Mouse (Mus musculus): ENCODE results near the gene Gcdh. TPM values are rescaled to one million over a fixed set of nuclear protein-coding genes. Genes with fewer than 3 reads are reported as not detected.
A peak's percentile ranks its signal among the peaks of the same experiment; 100 is the strongest.

Gene Gcdh
- 27.3 and 33.2 TPM in 2 replicates for polyA plus RNA-seq (2014; fragmentation: Nextera tagmentation; extraction: Ambion mirVana)

DNA sequence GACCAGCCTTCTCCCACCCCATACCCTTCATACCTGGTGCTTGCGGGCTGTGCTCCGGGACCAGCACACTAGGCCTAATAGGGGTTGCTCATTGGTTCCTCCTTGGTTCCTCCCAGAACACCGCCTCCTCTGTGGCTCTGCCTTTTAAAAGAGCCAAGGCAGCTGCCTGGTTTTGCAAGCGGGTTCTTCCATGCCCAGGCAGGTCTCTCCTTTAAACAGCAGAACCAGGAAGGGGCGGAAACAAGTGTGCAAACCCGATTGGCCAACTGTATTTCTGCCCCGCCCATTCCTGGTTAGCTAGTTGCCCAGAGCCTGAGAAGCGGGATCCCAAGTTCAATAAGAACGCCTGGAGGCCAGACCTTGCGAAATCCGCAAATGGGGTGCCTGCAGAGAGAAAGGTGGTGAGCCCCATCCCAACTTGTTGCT, at the start of gene Gcdh:
Gcdh (minus strand) TSS at position 213 of the 426 bp plus-strand sequence.
- ATAC-seq (ENCODE audit: low read depth): peak; percentile 99
- no peaks in the 10 kb centered on the region for H3K9me3 ChIP-seq (ENCODE audit: control insufficient read depth, low read length)
- H3K9ac ChIP-seq (ENCODE audit: low read depth, low read length): peak within 1 kb of the TSS; percentile 80
- DNase-seq (ENCODE audit: low spot score): peak; percentile 99
- peak within 1 kb of the TSS; percentile 90 for H3K4me2 ChIP-seq (ENCODE audit: low read depth, low read length)
- H3K4me3 ChIP-seq (ENCODE audit: low read depth, low read length): peak within 1 kb of the TSS; percentile 78
- 3% methylated on average over 11 of the region's 11 CpGs for WGBS
- H3K27me3 ChIP-seq (replicated peaks; ENCODE audit: control insufficient read depth, insufficient read depth, low read length): no peaks in the 10 kb centered on the region
- H3K36me3 ChIP-seq (ENCODE audit: control insufficient read depth, insufficient read depth, low read length): peaks cover 9% of the 10 kb centered on the region
- H3K27ac ChIP-seq (replicated peaks; ENCODE audit: low read depth, low read length): no peak within 1 kb of the TSS
- peaks cover 6% of the 10 kb centered on the region; the same call in 1 of the 2 replicates for H3K4me1 ChIP-seq (ENCODE audit: control insufficient read depth, insufficient read depth, low read length)

GRCm38 (mm10) chr8:84937620-84938485, 44.1 kb upstream of the Gcdh start:
- peaks cover 7% of the 10 kb centered on the region; the same call in 1 of the 2 replicates for H3K4me1 ChIP-seq (ENCODE audit: control insufficient read depth, insufficient read depth, low read length)
- H3K27ac ChIP-seq (replicated peaks; ENCODE audit: low read depth, low read length): no peak overlapping the region
- peak overlapping the region; percentile 65 for H3K4me2 ChIP-seq (ENCODE audit: low read depth, low read length)
- no peak for ATAC-seq (ENCODE audit: low read depth)
- 64% methylated on average over 13 of the region's 13 CpGs for WGBS
- H3K4me3 ChIP-seq (ENCODE audit: low read depth, low read length): peak overlapping the region; percentile 43
- no peaks in the 10 kb centered on the region for H3K36me3 ChIP-seq (ENCODE audit: control insufficient read depth, insufficient read depth, low read length)
- no peak overlapping the region for H3K9ac ChIP-seq (ENCODE audit: low read depth, low read length)
- H3K9me3 ChIP-seq (ENCODE audit: control insufficient read depth, low read length): 0 out of 2 replicates have a peak, but pooled peaks cover 5% of the 10 kb centered on the region
- H3K27me3 ChIP-seq (replicated peaks; ENCODE audit: control insufficient read depth, insufficient read depth, low read length): peaks cover 60% of the 10 kb centered on the region
- DNase-seq (ENCODE audit: low spot score): no peak

DNA sequence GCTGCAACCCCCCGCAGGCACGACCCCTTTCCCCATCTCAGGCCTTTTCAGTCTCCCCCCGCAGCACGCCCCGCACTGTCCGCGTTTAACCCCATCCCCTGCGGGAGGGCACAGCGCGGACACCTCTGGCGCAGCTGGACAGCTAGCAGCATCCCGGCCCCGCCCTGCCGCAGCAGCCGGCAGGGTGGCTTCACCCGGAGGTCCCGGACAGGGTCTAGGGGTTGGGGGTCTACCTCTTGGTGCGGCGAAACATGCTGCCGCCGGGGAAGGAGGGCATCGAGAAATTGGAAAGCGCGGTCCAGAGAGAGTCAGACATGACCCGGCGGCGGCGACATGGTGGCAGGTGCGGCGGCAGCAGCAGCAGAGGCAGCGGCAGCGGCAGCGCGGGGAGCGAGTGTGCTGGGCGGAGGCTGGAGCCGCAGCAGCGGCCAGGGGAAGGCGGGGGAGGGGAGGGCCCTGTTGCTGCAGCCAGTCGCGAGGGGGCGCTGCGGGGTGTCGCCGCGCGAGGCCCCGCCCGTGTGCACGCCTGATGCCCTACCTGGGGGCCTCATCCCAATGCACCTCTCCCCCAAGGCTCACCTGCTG, 43.3 kb upstream of the Gcdh start, which contains the start of gene Mast1:
Mast1 (minus strand) TSS at position 398 of the 585 bp plus-strand sequence.
- peak within 1 kb of the TSS; percentile 55 for H3K9ac ChIP-seq (ENCODE audit: low read depth, low read length)

DNA sequence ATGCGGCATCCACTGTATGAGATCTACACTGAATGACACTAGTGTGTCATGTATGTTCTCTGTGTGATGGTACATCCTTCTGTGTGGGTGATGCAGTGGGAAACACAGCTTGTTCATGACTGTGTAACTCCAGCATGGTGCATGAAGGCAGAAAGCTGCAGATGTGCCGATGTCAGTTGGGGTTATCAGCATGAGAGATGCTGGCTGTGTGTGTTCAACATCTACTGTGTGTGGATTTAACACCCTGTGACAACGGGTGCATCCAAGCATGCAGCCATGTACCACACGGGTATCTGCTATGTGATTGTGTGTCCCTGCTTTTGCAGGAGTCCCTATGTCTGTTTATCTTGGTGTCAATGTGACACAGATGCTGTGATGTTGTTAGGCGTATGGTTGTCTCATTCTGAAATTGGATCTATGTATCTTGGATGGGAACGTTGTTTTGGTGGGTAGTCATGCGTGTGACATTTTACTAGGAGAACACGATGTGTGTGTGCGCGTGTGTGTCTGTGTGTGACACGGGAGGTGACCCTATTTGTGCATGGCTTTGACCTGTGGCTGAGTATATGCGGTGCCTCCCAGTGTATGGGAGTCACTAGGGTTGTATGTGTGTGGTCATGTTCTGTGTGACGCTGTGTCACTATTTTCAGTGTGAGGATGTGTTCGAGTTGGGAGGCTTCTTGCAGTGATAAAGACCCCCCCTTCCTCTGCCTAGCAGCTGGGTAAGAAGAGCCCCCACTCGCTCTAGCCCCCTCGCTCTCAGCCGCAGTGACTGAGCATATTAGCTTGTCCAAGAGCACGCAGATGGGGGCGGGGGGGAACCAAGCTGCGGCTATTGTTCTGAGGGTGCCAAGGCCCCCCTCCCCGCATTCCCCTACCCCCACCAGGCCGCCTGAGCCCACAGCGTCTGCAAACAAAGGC, 42.6 kb upstream of the Gcdh start:
- 0 out of 2 replicates have a peak, but pooled peaks have one; percentile 13 for ATAC-seq (ENCODE audit: low read depth)
- 31% methylated on average over 18 of the region's 23 CpGs for WGBS

More for the DNA sequence above, 43.3 kb upstream of the Gcdh start, which contains the start of gene Mast1:
- DNase-seq (ENCODE audit: low spot score) (peak; percentile 65), ATAC-seq (ENCODE audit: low read depth) (peak; percentile 73)
- 0 out of 2 replicates have a peak, but pooled peaks cover 5% of the 10 kb centered on the region for H3K9me3 ChIP-seq (ENCODE audit: control insufficient read depth, low read length)
- 0% methylated on average over 20 of the region's 50 CpGs for WGBS
- H3K27me3 ChIP-seq (replicated peaks; ENCODE audit: control insufficient read depth, insufficient read depth, low read length): peaks cover 60% of the 10 kb centered on the region
- H3K4me1 ChIP-seq (ENCODE audit: control insufficient read depth, insufficient read depth, low read length): peaks cover 7% of the 10 kb centered on the region; the same call in 1 of the 2 replicates
- H3K4me2 ChIP-seq (ENCODE audit: low read depth, low read length): peak within 1 kb of the TSS; percentile 65
- no peaks in the 10 kb centered on the region for H3K36me3 ChIP-seq (ENCODE audit: control insufficient read depth, insufficient read depth, low read length)
- no peak within 1 kb of the TSS; the same call in 1 of the 2 replicates for H3K27ac ChIP-seq (replicated peaks; ENCODE audit: low read depth, low read length)
- H3K4me3 ChIP-seq (ENCODE audit: low read depth, low read length): peak within 1 kb of the TSS; percentile 43

GRCm38 (mm10) chr8:84935489-84935888, 41.8 kb upstream of the Gcdh start:
- Histone ChIP-seq H3K4me1 (ENCODE audit: control insufficient read depth, insufficient read depth, low read length) (peaks cover 7% of the 10 kb centered on the region; the same call in 1 of the 2 replicates), H3K27ac (replicated peaks; ENCODE audit: low read depth, low read length) (no peak overlapping the region), H3K9ac (ENCODE audit: low read depth, low read length) (no peak overlapping the region), H3K9me3 (ENCODE audit: control insufficient read depth, low read length) (0 out of 2 replicates have a peak, but pooled peaks cover 5% of the 10 kb centered on the region), H3K36me3 (ENCODE audit: control insufficient read depth, insufficient read depth, low read length) (no peaks in the 10 kb centered on the region), H3K4me3 (ENCODE audit: low read depth, low read length) (peak overlapping the region; percentile 0; the same call in 1 of the 2 replicates), H3K4me2 (ENCODE audit: low read depth, low read length) (peak overlapping the region; percentile 1; the same call in 1 of the 2 replicates), H3K27me3 (replicated peaks; ENCODE audit: control insufficient read depth, insufficient read depth, low read length) (peaks cover 65% of the 10 kb centered on the region)
- ATAC-seq (ENCODE audit: low read depth): peak; percentile 24; the same call in 1 of the 2 replicates
- WGBS: 5% methylated on average over 14 of the region's 14 CpGs
- DNase-seq (ENCODE audit: low spot score): no peak

More for the DNA sequence above, 42.6 kb upstream of the Gcdh start:
- DNase-seq (ENCODE audit: low spot score): no peak
- peak overlapping the region; percentile 65 for H3K4me2 ChIP-seq (ENCODE audit: low read depth, low read length)
- H3K4me1 ChIP-seq (ENCODE audit: control insufficient read depth, insufficient read depth, low read length): peaks cover 7% of the 10 kb centered on the region; the same call in 1 of the 2 replicates
- H3K27ac ChIP-seq (replicated peaks; ENCODE audit: low read depth, low read length): no peak overlapping the region; the same call in 1 of the 2 replicates
- H3K4me3 ChIP-seq (ENCODE audit: low read depth, low read length): peak overlapping the region; percentile 43
- 0 out of 2 replicates have a peak, but pooled peaks cover 5% of the 10 kb centered on the region for H3K9me3 ChIP-seq (ENCODE audit: control insufficient read depth, low read length)
- H3K9ac ChIP-seq (ENCODE audit: low read depth, low read length): peak overlapping the region; percentile 55
- H3K27me3 ChIP-seq (replicated peaks; ENCODE audit: control insufficient read depth, insufficient read depth, low read length): peaks cover 63% of the 10 kb centered on the region
- H3K36me3 ChIP-seq (ENCODE audit: control insufficient read depth, insufficient read depth, low read length): no peaks in the 10 kb centered on the region

DNA sequence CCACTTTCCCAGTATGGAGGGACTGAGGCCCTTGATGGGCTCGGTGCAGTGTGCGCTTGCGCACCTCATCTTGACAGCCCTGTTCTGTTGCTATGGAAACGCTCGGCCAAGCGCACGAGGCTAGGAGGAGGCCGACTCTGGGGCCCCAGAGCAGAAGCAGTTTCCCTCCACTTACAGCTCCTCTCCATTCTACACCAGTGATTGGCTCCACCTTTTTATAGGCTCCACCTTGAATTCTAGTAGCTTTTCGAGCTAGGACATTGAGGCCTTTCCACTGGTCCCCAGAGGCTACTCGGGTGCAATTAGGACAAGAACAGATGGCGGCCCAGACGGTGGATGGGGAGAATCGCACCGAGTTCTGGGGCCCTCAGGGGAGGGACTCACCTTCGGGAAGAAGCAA, 41.1 kb upstream of the Gcdh start:
- no peak overlapping the region for H3K9ac ChIP-seq (ENCODE audit: low read depth, low read length)
- 0 out of 2 replicates have a peak, but pooled peaks cover 5% of the 10 kb centered on the region for H3K9me3 ChIP-seq (ENCODE audit: control insufficient read depth, low read length)
- no peak overlapping the region for H3K27ac ChIP-seq (replicated peaks; ENCODE audit: low read depth, low read length)
- peak; percentile 76 for ATAC-seq (ENCODE audit: low read depth)
- DNase-seq (ENCODE audit: low spot score): peak; percentile 84
- no peaks in the 10 kb centered on the region for H3K36me3 ChIP-seq (ENCODE audit: control insufficient read depth, insufficient read depth, low read length)
- 2% methylated on average over 15 of the region's 15 CpGs for WGBS
- H3K4me2 ChIP-seq (ENCODE audit: low read depth, low read length): peak overlapping the region; percentile 1; the same call in 1 of the 2 replicates
- peaks cover 68% of the 10 kb centered on the region for H3K27me3 ChIP-seq (replicated peaks; ENCODE audit: control insufficient read depth, insufficient read depth, low read length)
- H3K4me1 ChIP-seq (ENCODE audit: control insufficient read depth, insufficient read depth, low read length): peaks cover 7% of the 10 kb centered on the region; the same call in 1 of the 2 replicates
- peak overlapping the region; percentile 0; the same call in 1 of the 2 replicates for H3K4me3 ChIP-seq (ENCODE audit: low read depth, low read length)

DNA sequence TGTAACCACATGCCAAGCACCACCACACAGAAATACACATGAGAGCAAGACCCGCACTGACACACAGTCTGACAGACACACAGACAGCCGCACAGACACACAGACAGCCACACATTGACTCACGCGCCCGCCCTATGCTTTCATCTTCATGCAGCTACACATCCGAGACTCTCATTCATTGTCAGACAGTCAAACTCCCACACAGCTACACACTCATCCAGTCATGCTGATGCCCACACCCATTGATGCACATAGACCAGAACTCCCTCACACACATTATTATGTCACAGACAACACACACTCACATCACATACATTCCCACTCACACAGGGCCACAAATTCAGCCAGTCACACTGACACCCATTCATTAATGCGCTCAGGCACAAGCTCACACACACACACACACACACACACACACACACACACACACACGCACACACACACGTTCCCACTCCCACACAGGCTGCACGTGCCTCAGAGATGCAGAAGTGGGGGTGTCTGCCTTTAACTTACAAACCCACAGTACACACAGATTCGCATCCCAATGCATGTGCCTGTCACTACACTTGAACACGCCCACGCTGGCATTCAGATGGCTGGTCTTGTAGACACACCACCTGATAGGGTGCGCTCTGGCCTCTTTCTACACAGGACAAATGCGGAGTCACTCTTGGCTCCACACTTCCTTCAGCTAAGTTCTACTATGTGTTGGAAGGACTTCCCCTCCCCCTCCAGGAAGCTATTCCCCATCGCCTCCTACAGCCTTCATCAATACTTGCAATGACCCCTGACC, 40.2 kb upstream of the Gcdh start:
- Histone ChIP-seq H3K36me3 (ENCODE audit: control insufficient read depth, insufficient read depth, low read length) (no peaks in the 10 kb centered on the region), H3K4me2 (ENCODE audit: low read depth, low read length) (no peak overlapping the region), H3K27me3 (replicated peaks; ENCODE audit: control insufficient read depth, insufficient read depth, low read length) (peaks cover 72% of the 10 kb centered on the region), H3K4me1 (ENCODE audit: control insufficient read depth, insufficient read depth, low read length) (peaks cover 11% of the 10 kb centered on the region), H3K9ac (ENCODE audit: low read depth, low read length) (no peak overlapping the region), H3K27ac (replicated peaks; ENCODE audit: low read depth, low read length) (no peak overlapping the region), H3K4me3 (ENCODE audit: low read depth, low read length) (no peak overlapping the region), H3K9me3 (ENCODE audit: control insufficient read depth, low read length) (0 out of 2 replicates have a peak, but pooled peaks cover 4% of the 10 kb centered on the region)
- 81% methylated on average over 16 of the region's 16 CpGs for WGBS
- ATAC-seq (ENCODE audit: low read depth): no peak
- DNase-seq (ENCODE audit: low spot score): no peak
